Mouse (Mus musculus) CH12.LX (cell line): ENCODE results near the gene Schip1. TPM values are rescaled to one million over a fixed set of nuclear protein-coding genes. Genes with fewer than 3 reads are reported as not detected.

Experiments
- DNase-seq: peaks from one replicate; pipeline ENCODE4 v3.0.0-alpha.2; 2013; ENCODE audit errors: extremely low read depth
- H3K27ac ChIP-seq: 2 replicates; pipeline ENCODE4 v1.5.1; 2012; ENCODE audit warnings: low read depth, mild to moderate bottlenecking, control low read depth, moderate library complexity; ENCODE audit not compliant: insufficient read depth
- H3K27me3 ChIP-seq: replicated peaks from 2 replicates; pipeline ENCODE3; 2012; ENCODE audit warnings: inconsistent platforms
- H3K36me3 ChIP-seq, 2 experiments: replicated peaks in 1 of 2; 2 replicates each; pipeline versions ENCODE3 to v1.6.1; 2012; ENCODE audit warnings: inconsistent platforms in 1 of 2, low read length in 1 of 2, mild to moderate bottlenecking in 1 of 2, mixed read lengths in 1 of 2, moderate library complexity in 1 of 2; ENCODE audit not compliant: control insufficient read depth in 1 of 2, insufficient read depth in 1 of 2
- H3K4me1 ChIP-seq, 2 experiments: 2 replicates each; pipeline ENCODE4 v1.6.1; 2012; ENCODE audit warnings: inconsistent platforms in 1 of 2, moderate library complexity in 1 of 2; ENCODE audit not compliant: insufficient read depth in 2 of 2, control insufficient read depth in 1 of 2
- H3K4me2 ChIP-seq: 2 replicates; pipeline ENCODE4 v1.6.1; 2012; ENCODE audit warnings: low read depth, mild to moderate bottlenecking, control low read depth; ENCODE audit not compliant: poor library complexity, insufficient read depth, severe bottlenecking
- H3K4me3 ChIP-seq, 3 experiments: fragments of 150-350 bp in 1 of 3; sonication (generic) in 1 of 3; replicated peaks in 1 of 3; 2 replicates each; pipeline versions ENCODE3 to v1.5.1; 2011 to 2012; ENCODE audit warnings: low read depth in 2 of 3, low read length in 2 of 3, mild to moderate bottlenecking in 2 of 3, moderate library complexity in 2 of 3, control low read depth in 1 of 3, improper control_type of control experiment in 1 of 3, inconsistent platforms in 1 of 3, mixed read lengths in 1 of 3; ENCODE audit not compliant: poor library complexity in 1 of 3
- H3K79me2 ChIP-seq: replicated peaks from 2 replicates; pipeline ENCODE4 v1.6.1; 2012; ENCODE audit warnings: mild to moderate bottlenecking, moderate library complexity; ENCODE audit not compliant: control insufficient read depth, poor library complexity, insufficient read depth, severe bottlenecking; ENCODE audit errors: extremely low read depth
- H3K9ac ChIP-seq: 2 replicates; pipeline ENCODE4 v1.6.1; 2012; ENCODE audit warnings: low read depth, mild to moderate bottlenecking, control low read depth, moderate library complexity; ENCODE audit not compliant: insufficient read depth
- H3K9me3 ChIP-seq: replicated peaks from 2 replicates; pipeline ENCODE3; 2012; ENCODE audit warnings: low read length, inconsistent platforms, mixed read lengths
- BHLHE40 ChIP-seq: IDR thresholded peaks from 2 replicates; pipeline ENCODE4 v1.6.1; 2011; ENCODE audit warnings: mild to moderate bottlenecking, low read depth, low read length, improper control_type of control experiment
- CHD2 ChIP-seq: IDR thresholded peaks from 2 replicates; pipeline ENCODE4 v1.6.1; 2011; ENCODE audit warnings: low read length, improper control_type of control experiment
- CTCF ChIP-seq, 2 experiments: IDR thresholded peaks in 1 of 2; conservative IDR thresholded peaks in 1 of 2; 2 replicates each; pipeline ENCODE4 v1.5.1; 2011 to 2012; ENCODE audit warnings: low read depth in 2 of 2, low read length in 2 of 2, improper control_type of control experiment in 1 of 2, inconsistent platforms in 1 of 2, mild to moderate bottlenecking in 1 of 2, moderate library complexity in 1 of 2
- E2F4 ChIP-seq: IDR thresholded peaks from 2 replicates; pipeline ENCODE4 v1.6.1; 2011; ENCODE audit warnings: low read depth, low read length, improper control_type of control experiment; ENCODE audit not compliant: insufficient replicate concordance
- ELF1 ChIP-seq: IDR thresholded peaks from 2 replicates; pipeline ENCODE4 v1.6.1; 2014; ENCODE audit warnings: low read depth, mild to moderate bottlenecking, inconsistent platforms, low read length, improper control_type of control experiment
- EP300 ChIP-seq: IDR thresholded peaks from 2 replicates; pipeline ENCODE4 v1.6.1; 2011; ENCODE audit warnings: low read length, improper control_type of control experiment
- ETS1 ChIP-seq: conservative IDR thresholded peaks from 2 replicates; pipeline ENCODE4 v1.6.1; 2012; ENCODE audit warnings: low read depth, mild to moderate bottlenecking, inconsistent platforms, low read length, improper control_type of control experiment, moderate library complexity
- GABPA ChIP-seq: IDR thresholded peaks from 2 replicates; pipeline ENCODE4 v1.6.1; 2012; ENCODE audit warnings: low read depth, low read length, improper control_type of control experiment, inconsistent platforms; ENCODE audit not compliant: insufficient replicate concordance
- IRF4 ChIP-seq: IDR thresholded peaks from 2 replicates; pipeline ENCODE4 v1.6.1; 2014; ENCODE audit warnings: low read depth, mild to moderate bottlenecking, inconsistent platforms, low read length, improper control_type of control experiment
- JUN ChIP-seq: IDR thresholded peaks from 2 replicates; pipeline ENCODE4 v1.6.1; 2011; ENCODE audit warnings: low read depth, mild to moderate bottlenecking, low read length, improper control_type of control experiment, moderate library complexity; ENCODE audit not compliant: insufficient read depth
- JUND ChIP-seq: conservative IDR thresholded peaks from 2 replicates; pipeline ENCODE4 v1.6.1; 2011; ENCODE audit warnings: low read depth, low read length, improper control_type of control experiment
- MAFK ChIP-seq: IDR thresholded peaks from 2 replicates; pipeline ENCODE4 v1.6.1; 2011; ENCODE audit warnings: low read length, improper control_type of control experiment; ENCODE audit not compliant: insufficient replicate concordance
- MAX ChIP-seq: IDR thresholded peaks from 2 replicates; pipeline ENCODE4 v1.6.1; 2011; ENCODE audit warnings: low read length, improper control_type of control experiment
- MAZ ChIP-seq: IDR thresholded peaks from 2 replicates; pipeline ENCODE4 v1.6.1; 2012; ENCODE audit warnings: low read depth, mild to moderate bottlenecking, inconsistent platforms, low read length, improper control_type of control experiment, moderate library complexity
- MEF2A ChIP-seq: IDR thresholded peaks from 2 replicates; pipeline ENCODE4 v1.6.1; 2014; ENCODE audit warnings: low read depth, mild to moderate bottlenecking, inconsistent platforms, low read length, improper control_type of control experiment, borderline replicate concordance
- MXI1 ChIP-seq: IDR thresholded peaks from 2 replicates; pipeline ENCODE4 v1.6.1; 2011; ENCODE audit warnings: mild to moderate bottlenecking, low read depth, low read length, improper control_type of control experiment
- NRF1 ChIP-seq: IDR thresholded peaks from 2 replicates; pipeline ENCODE4 v1.6.1; 2014; ENCODE audit warnings: low read depth, mild to moderate bottlenecking, inconsistent platforms, low read length, improper control_type of control experiment, moderate library complexity
- PAX5 ChIP-seq: IDR thresholded peaks from 2 replicates; pipeline ENCODE4 v1.6.1; 2012; ENCODE audit warnings: low read length, inconsistent platforms, mixed read lengths
- POLR2AphosphoS2 ChIP-seq: IDR thresholded peaks from 2 replicates; pipeline ENCODE4 v1.6.1; 2011; ENCODE audit warnings: low read depth, low read length, improper control_type of control experiment
- RCOR1 ChIP-seq: conservative IDR thresholded peaks from 2 replicates; pipeline ENCODE4 v1.6.1; 2012; ENCODE audit warnings: low read depth, mild to moderate bottlenecking, inconsistent platforms, low read length, improper control_type of control experiment
- SIN3A ChIP-seq: IDR thresholded peaks from 2 replicates; pipeline ENCODE4 v1.6.1; 2012; ENCODE audit warnings: low read length, improper control_type of control experiment, inconsistent platforms
- TBP ChIP-seq: conservative IDR thresholded peaks from 2 replicates; pipeline ENCODE4 v1.6.1; 2011; ENCODE audit warnings: low read depth, low read length, improper control_type of control experiment
- USF1 ChIP-seq: IDR thresholded peaks from 2 replicates; pipeline ENCODE4 v1.6.1; 2014; ENCODE audit warnings: low read depth, mild to moderate bottlenecking, inconsistent platforms, low read length, improper control_type of control experiment
- USF2 ChIP-seq: conservative IDR thresholded peaks from 2 replicates; pipeline ENCODE4 v1.6.1; 2011; ENCODE audit warnings: low read depth, low read length, improper control_type of control experiment
- ZC3H11A ChIP-seq: IDR thresholded peaks from 2 replicates; pipeline ENCODE4 v1.6.1; 2012; ENCODE audit warnings: low read depth, mild to moderate bottlenecking, inconsistent platforms, low read length, improper control_type of control experiment
- ZKSCAN1 ChIP-seq: IDR thresholded peaks from 2 replicates; pipeline ENCODE4 v1.6.1; 2012; ENCODE audit warnings: low read depth, inconsistent platforms, low read length, improper control_type of control experiment, borderline replicate concordance
- dilution Hi-C: fragments of 300-500 bp; cut with MboI; formaldehyde crosslinking; loops from 2 replicates; pipeline ENCODE4 v1.14.3; 2020; ENCODE audit warnings: low sequenced_read_pairs; ENCODE audit not compliant: extremely low pct_unique_long_range_greater_than_20kb, extremely low pct_ligation_motif_present
- in situ Hi-C: fragments of 300-500 bp; cut with MboI; formaldehyde crosslinking; loops from 3 replicates; pipeline ENCODE4 v1.14.3; 2019; ENCODE audit warnings: low sequenced_read_pairs, low pct_ligation_motif_present, low pct_unique_long_range_greater_than_20kb, mixed read lengths
- polyA plus RNA-seq: library from polyadenylated mRNA; unstranded; fragments of >175 nt; gene quantifications from 2 replicates; pipeline ENCODE4 v1.2.1, GENCODE M21; 2012; ENCODE audit warnings: low read depth; ENCODE audit not compliant: insufficient read length
- total RNA-seq, 2 experiments: library from RNA; depleted of rRNA; stranded (reverse); fragments of 300-350 nt in 1 of 2; fragments of >200 nt in 1 of 2; gene quantifications; 2 replicates each; pipeline ENCODE4 v1.2.3; 2012 to 2014

The Schip1 gene
- total and polyA plus RNA-seq, 3 experiments, result 0.25 to 0.36 TPM; not detected in 1

DNA sequence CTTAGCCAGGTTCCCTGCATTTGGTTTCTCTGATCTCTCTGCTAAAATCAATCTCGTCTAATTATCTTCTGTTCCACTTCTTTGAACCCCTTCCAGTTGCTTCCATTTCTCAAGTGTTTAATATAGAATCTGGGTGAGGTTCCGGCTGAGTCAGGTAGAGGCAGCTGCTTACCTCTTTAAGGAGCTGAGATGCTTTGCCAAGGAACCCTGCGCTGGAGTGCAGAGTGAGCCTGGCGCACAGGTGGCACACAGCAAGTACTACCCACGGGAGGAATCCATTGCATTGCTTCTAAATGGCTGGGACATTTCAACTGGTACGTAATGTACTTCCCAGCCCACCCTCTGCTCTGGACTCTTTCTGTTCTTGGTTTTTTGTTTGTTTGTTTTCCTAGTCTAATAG is 414.7 kb downstream of the Schip1 start:
- Histone ChIP-seq H3K36me3 (no peaks in the 10 kb centered on the region), H3K79me2 (no peaks in the 10 kb centered on the region), H3K27ac (no peak overlapping the region), H3K4me2 (no peak overlapping the region), H3K4me3 (no peak overlapping the region), H3K4me1 (peaks cover 0 to 12% of the 10 kb centered on the region in 2 experiments; a peak in 2 of 4 replicates)
- TF ChIP-seq IRF4 (no peak), CHD2 (no peak)
- TF ChIP-seq, all 38 proteins: peak for 0
- H3K9me3 ChIP-seq, result no peaks in the 10 kb centered on the region
- no peak overlapping the region for H3K9ac ChIP-seq
- in situ Hi-C loops (no loop called here), dilution Hi-C loops (no loop called here)
- no peak for DNase-seq
- no peaks in the 10 kb centered on the region for H3K27me3 ChIP-seq

DNA sequence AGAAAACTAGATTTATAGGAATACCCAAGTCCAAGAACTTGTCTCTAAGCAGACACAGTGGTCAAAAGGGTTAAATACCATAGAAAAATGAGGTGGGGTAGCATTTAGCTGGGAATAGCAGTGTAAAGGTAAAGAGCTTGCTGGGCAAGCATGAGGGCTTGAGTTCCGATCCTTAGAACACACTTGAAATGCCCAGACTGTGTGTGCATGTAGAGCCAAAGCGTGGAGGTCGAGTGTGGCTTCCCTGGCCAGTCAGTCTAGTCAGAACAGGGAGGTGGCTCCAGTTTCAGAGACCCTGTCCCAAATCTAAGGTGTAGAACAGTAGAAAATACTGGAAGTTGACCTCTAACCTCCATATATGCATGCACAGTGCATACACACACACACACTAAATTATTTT is 418.9 kb downstream of the Schip1 start:
- H3K36me3 ChIP-seq, result no peaks in the 10 kb centered on the region
- H3K4me1 ChIP-seq, result no peaks in the 10 kb centered on the region
- in situ Hi-C loops, result no loop called here
- DNase-seq, result no peak
- H3K9me3 ChIP-seq, result no peaks in the 10 kb centered on the region
- H3K4me3 ChIP-seq, result no peak overlapping the region
- TF ChIP-seq RCOR1, result no peak
- no peak for TF ChIP-seq MAZ
- no peak for TF ChIP-seq ZKSCAN1
- TF ChIP-seq EP300, result no peak
- TF ChIP-seq NRF1, result no peak
- TF ChIP-seq JUND, result no peak
- TF ChIP-seq MAX, result no peak
- TF ChIP-seq MEF2A, result no peak
- no peak for TF ChIP-seq SIN3A
- no peak for TF ChIP-seq USF2
- no peak for TF ChIP-seq MXI1
- TF ChIP-seq USF1, result no peak
- no peak for TF ChIP-seq ZC3H11A
- H3K27ac ChIP-seq, result no peak overlapping the region
- no peak overlapping the region for H3K4me2 ChIP-seq
- H3K79me2 ChIP-seq, result no peaks in the 10 kb centered on the region
- dilution Hi-C loops, result no loop called here
- no peaks in the 10 kb centered on the region for H3K27me3 ChIP-seq
- H3K9ac ChIP-seq, result no peak overlapping the region

DNA sequence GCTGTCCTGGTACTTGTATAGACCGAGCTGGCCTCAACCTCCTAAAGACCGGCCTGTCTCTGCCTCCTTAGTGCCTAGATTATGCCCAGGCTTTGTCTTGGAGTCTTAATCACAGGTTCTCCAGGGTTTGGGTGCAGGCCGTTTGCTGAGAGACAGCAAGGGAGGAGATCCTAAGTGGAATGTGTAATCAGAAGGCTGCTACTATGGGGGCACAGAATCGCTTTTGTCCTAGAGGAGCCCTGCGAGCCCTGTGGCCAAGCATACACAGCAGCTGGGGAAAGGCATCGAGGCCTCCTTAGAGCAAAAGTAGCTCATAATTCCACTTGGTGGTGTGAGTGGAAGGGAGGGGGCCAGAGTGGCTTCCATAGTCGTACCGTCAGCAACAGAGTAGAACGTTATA is 419.4 kb downstream of the Schip1 start:
- H3K27me3 ChIP-seq, result no peaks in the 10 kb centered on the region
- H3K4me3 ChIP-seq, result no peak overlapping the region
- no peak overlapping the region for H3K9ac ChIP-seq
- H3K36me3 ChIP-seq, result no peaks in the 10 kb centered on the region
- dilution Hi-C loops, result no loop called here
- TF ChIP-seq USF2 (no peak), MAX (no peak), GABPA (no peak), JUN (no peak), POLR2AphosphoS2 (no peak), E2F4 (no peak), PAX5 (no peak), NRF1 (no peak), CTCF (conservative IDR thresholded peaks at IDR 0.05 in 1 of 2, IDR thresholded peaks at IDR 0.05 in 1 of 2; ENCODE audit: low read depth in 2 of 2, low read length in 2 of 2) (no peak), MAFK (no peak), TBP (no peak), SIN3A (no peak), BHLHE40 (no peak), MXI1 (no peak), MEF2A (no peak), MAZ (no peak), ETS1 (no peak), EP300 (no peak), ZKSCAN1 (no peak), ELF1 (no peak)
- H3K9me3 ChIP-seq, result no peaks in the 10 kb centered on the region
- DNase-seq, result no peak
- no peak overlapping the region for H3K4me2 ChIP-seq
- H3K4me1 ChIP-seq, result no peaks in the 10 kb centered on the region
- no peak overlapping the region for H3K27ac ChIP-seq
- in situ Hi-C loops, result no loop called here
- no peaks in the 10 kb centered on the region for H3K79me2 ChIP-seq
